Mouse (Mus musculus): ENCODE measurements around the gene Panx1. TPM values are rescaled to one million over a fixed set of nuclear protein-coding genes. Genes with fewer than 3 reads are reported as not detected.
A peak's percentile ranks its signal among the peaks of the same experiment; 100 is the strongest.

The Panx1 gene
- total RNA-seq, 2 experiments from 2014 or later, result 11.5 to 15.1 TPM

- ATAC-seq (ENCODE audit: poor library complexity, severe bottlenecking), result peak; percentile 40; the same call in 1 of the 2 replicates
These were observed 70.7 kb downstream of the Panx1 start for GRCm38 (mm10) chr9:14974251-14975232.

- peak; percentile 52 for ATAC-seq (ENCODE audit: poor library complexity, severe bottlenecking)
These were observed 71.5 kb downstream of the Panx1 start for GRCm38 (mm10) chr9:14973762-14974161.

GRCm38 (mm10) chr9:14970805-14971525 is 74.3 kb downstream of the Panx1 start:
- no peak for ATAC-seq (ENCODE audit: poor library complexity, severe bottlenecking)

GRCm38 (mm10) chr9:14970211-14970610 is 75.1 kb downstream of the Panx1 start:
- no peak for ATAC-seq (ENCODE audit: poor library complexity, severe bottlenecking)

GRCm38 (mm10) chr9:14967598-14967997 is 77.7 kb downstream of the Panx1 start:
- no peak for ATAC-seq (ENCODE audit: poor library complexity, severe bottlenecking)

GRCm38 (mm10) chr9:14966787-14967186 is 78.5 kb downstream of the Panx1 start:
- no peak for ATAC-seq (ENCODE audit: poor library complexity, severe bottlenecking)

GRCm38 (mm10) chr9:14965368-14965767 is 79.9 kb downstream of the Panx1 start:
- ATAC-seq (ENCODE audit: poor library complexity, severe bottlenecking), result no peak

- no peak for ATAC-seq (ENCODE audit: poor library complexity, severe bottlenecking)
These were observed 82.5 kb downstream of the Panx1 start for GRCm38 (mm10) chr9:14962769-14963168.

- ATAC-seq (ENCODE audit: poor library complexity, severe bottlenecking), result no peak
These were observed 90.6 kb downstream of the Panx1 start for GRCm38 (mm10) chr9:14954659-14955058.

Other genes with a start within 250 kb of the Panx1 start
- gene Gpr83, start 185.3 kb downstream of the Panx1 start, total RNA-seq (2015), result not detected in 2 replicates
- gene Gpr83, start 185.3 kb downstream of the Panx1 start, total RNA-seq (2017), result not detected in 2 replicates
- gene Izumo1r, start 141.5 kb downstream of the Panx1 start, total RNA-seq (2015), result 0.50 TPM in 1 of 2 replicates, not detected in the other
- gene Izumo1r, start 141.5 kb downstream of the Panx1 start, total RNA-seq (2017), result 0.48 and 0.77 TPM in 2 replicates
- gene Hephl1, start 66.6 kb upstream of the Panx1 start, total RNA-seq (2015), result not detected in 2 replicates
- not detected in 2 replicates for gene Hephl1, start 66.6 kb upstream of the Panx1 start, total RNA-seq (2017)
- not detected in 2 replicates for gene Vstm5, start 193.6 kb upstream of the Panx1 start, total RNA-seq (2015)
- gene Vstm5, start 193.6 kb upstream of the Panx1 start, total RNA-seq (2017), result not detected in 2 replicates
- 32.1 and 34.7 TPM in 2 replicates for gene Med17, start 234.5 kb upstream of the Panx1 start, total RNA-seq (2015)
- gene Med17, start 234.5 kb upstream of the Panx1 start, total RNA-seq (2017), result 30.4 and 32.8 TPM in 2 replicates

Measured in megakaryocyte, adult 5-6 weeks (primary cell).